Mouse (Mus musculus) heart, embryonic 16.5 days (tissue): ENCODE measurements around the gene Mrps21. TPM values are rescaled to one million over a fixed set of nuclear protein-coding genes. Genes with fewer than 3 reads are reported as not detected.
"Not testable (repeated sequence)": the region's sequence is repeated elsewhere in the genome, so short reads cannot be mapped to it uniquely, and the experiment has no call there.

ENCODE experiments used
- ATAC-seq: fragments of 200-750 bp; cut with Nextera tagmentation; replicated peaks from 2 replicates; pipeline ENCODE4 v1.8.0; 2017; ENCODE audit warnings: moderate number of reproducible peaks; ENCODE audit not compliant: insufficient read depth, low FRiP score; ENCODE audit errors: extremely low read depth
- H3K27ac ChIP-seq: fragments of 300-500 bp; sonication (generic); 2 replicates; pipeline ENCODE4 v1.5.1; 2014; ENCODE audit warnings: mild to moderate bottlenecking, low read length, control low read depth, moderate library complexity
- H3K27me3 ChIP-seq: fragments of 300-500 bp; sonication (generic); 2 replicates; pipeline ENCODE4 v1.6.1; 2014; ENCODE audit warnings: low read length, mixed read lengths; ENCODE audit not compliant: control insufficient read depth, insufficient read depth
- H3K36me3 ChIP-seq: fragments of 300-500 bp; sonication (generic); 2 replicates; pipeline ENCODE4 v1.6.1; 2014; ENCODE audit not compliant: control insufficient read depth, insufficient read depth
- H3K4me1 ChIP-seq: fragments of 300-500 bp; sonication (generic); 2 replicates; pipeline ENCODE4 v1.6.1; 2014; ENCODE audit warnings: low read length, mixed read lengths; ENCODE audit not compliant: control insufficient read depth, insufficient read depth
- H3K4me2 ChIP-seq: fragments of 300-500 bp; sonication (generic); 2 replicates; pipeline ENCODE4 v1.6.1; 2014; ENCODE audit warnings: low read depth, mild to moderate bottlenecking, control low read depth, low read length
- H3K4me3 ChIP-seq: fragments of 300-500 bp; sonication (generic); 2 replicates; pipeline ENCODE4 v1.5.1; 2014; ENCODE audit warnings: mild to moderate bottlenecking, control low read depth, low read length
- H3K9ac ChIP-seq: fragments of 300-500 bp; sonication (generic); 2 replicates; pipeline ENCODE4 v1.6.1; 2014; ENCODE audit warnings: low read length, control low read depth
- H3K9me3 ChIP-seq: fragments of 300-500 bp; sonication (generic); replicated peaks from 2 replicates; pipeline ENCODE4 v1.6.1; 2016; ENCODE audit warnings: low read length; ENCODE audit not compliant: control insufficient read depth
- WGBS: fragments of 180-500 bp; shearing (Covaris S2); extraction: QIAGEN DNeasy Blood & Tissue Kit; methylation state at CpG from one replicate; pipeline ENCODE4 v1.1.7; 2014; 5-methylcytosine and 5-hydroxymethylcytosine counted together
- polyA plus RNA-seq: library from polyadenylated mRNA; unstranded; fragments of >200 nt; fragmentation: Nextera tagmentation; extraction: Ambion mirVana; gene quantifications from 2 replicates; pipeline ENCODE4 v1.2.1, GENCODE M21; 2015

The Mrps21 gene
- 356 and 374 TPM in 2 replicates for polyA plus RNA-seq

DNA sequence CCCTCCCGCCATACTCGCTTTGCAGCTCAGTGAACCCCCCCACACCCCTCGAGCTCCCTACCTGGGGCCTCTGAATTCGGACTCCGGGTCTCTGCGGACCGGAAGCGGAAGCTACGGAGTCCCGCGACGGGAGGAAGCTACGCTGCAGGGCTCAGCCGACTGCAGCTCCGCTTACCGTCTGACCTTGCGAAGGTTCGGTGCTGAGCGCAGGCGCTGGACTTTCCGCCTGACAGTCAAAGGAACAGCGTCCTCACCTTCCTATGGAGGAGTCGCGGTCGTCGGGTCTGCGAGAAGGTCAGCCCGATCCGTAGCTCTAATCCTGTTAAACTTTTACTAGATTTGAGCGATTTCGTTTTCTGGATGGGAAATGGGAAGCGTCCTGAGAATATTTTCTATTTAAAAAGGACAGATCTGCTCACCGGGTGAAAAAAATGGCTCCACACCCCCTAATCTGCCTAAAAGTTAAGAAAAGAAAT, at the start of gene Mrps21:
Mrps21 (minus strand) TSS at position 128 of the 476 bp plus-strand sequence.
- peak within 1 kb of the TSS; percentile 86 for H3K4me3 ChIP-seq
- H3K36me3 ChIP-seq: peaks cover 18% of the 10 kb centered on the region
- peak; percentile 93 for ATAC-seq
- H3K27ac ChIP-seq: peak within 1 kb of the TSS; percentile 95
- H3K4me1 ChIP-seq: peaks cover 10% of the 10 kb centered on the region
- peak within 1 kb of the TSS; percentile 87 for H3K9ac ChIP-seq
- no peaks in the 10 kb centered on the region for H3K27me3 ChIP-seq
- H3K4me2 ChIP-seq: peak within 1 kb of the TSS; percentile 72
- WGBS: under 1% methylated on average over 33 of the region's 33 CpGs
- no peaks in the 10 kb centered on the region for H3K9me3 ChIP-seq

- H3K9me3 ChIP-seq, H3K4me3 ChIP-seq, H3K4me1 ChIP-seq, H3K27ac ChIP-seq, H3K36me3 ChIP-seq, ATAC-seq, H3K9ac ChIP-seq, H3K27me3 ChIP-seq, H3K4me2 ChIP-seq: not testable (repeated sequence)
- 49% methylated on average over 2 of the region's 2 CpGs for WGBS
These were observed 49.2 kb upstream of the Mrps21 start for GRCm38 (mm10) chr3:95920532-95920931.

GRCm38 (mm10) chr3:95916760-95917159, 45.4 kb upstream of the Mrps21 start:
- no peak overlapping the region for H3K4me3 ChIP-seq
- 62% methylated on average over 7 of the region's 7 CpGs for WGBS
- no peak for ATAC-seq
- H3K36me3 ChIP-seq: no peaks in the 10 kb centered on the region
- H3K4me2 ChIP-seq: no peak overlapping the region
- H3K27ac ChIP-seq: no peak overlapping the region
- H3K9ac ChIP-seq: no peak overlapping the region
- no peaks in the 10 kb centered on the region for H3K9me3 ChIP-seq
- H3K4me1 ChIP-seq: no peaks in the 10 kb centered on the region
- H3K27me3 ChIP-seq: no peaks in the 10 kb centered on the region

DNA sequence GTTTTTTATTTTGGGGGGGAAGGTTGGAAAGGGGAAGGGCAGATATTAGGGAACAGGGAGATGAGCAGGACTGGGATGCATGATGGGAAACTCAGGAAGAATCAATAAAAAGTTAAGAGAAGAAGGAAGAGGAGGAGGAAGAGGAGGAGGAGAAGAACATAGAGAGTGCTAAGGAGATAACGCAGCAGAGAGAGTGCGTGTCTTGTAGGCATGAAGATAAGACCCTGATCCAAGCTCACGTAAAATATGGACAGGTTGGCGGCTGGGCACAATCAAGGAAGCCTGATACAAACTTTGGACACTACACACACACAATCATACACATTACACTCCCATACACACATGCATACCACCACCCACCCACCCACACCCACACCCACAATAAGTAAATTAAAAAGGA, 43.4 kb upstream of the Mrps21 start:
- Histone ChIP-seq H3K4me3 (no peak overlapping the region), H3K9me3 (no peaks in the 10 kb centered on the region), H3K36me3 (no peaks in the 10 kb centered on the region), H3K4me2 (no peak overlapping the region), H3K4me1 (no peaks in the 10 kb centered on the region), H3K9ac (no peak overlapping the region), H3K27ac (no peak overlapping the region), H3K27me3 (no peaks in the 10 kb centered on the region)
- WGBS: 61% methylated on average over 4 of the region's 4 CpGs
- ATAC-seq: no peak

- Histone ChIP-seq H3K9ac (no peak overlapping the region), H3K27ac (no peak overlapping the region), H3K4me3 (no peak overlapping the region), H3K4me2 (no peak overlapping the region), H3K4me1 (peaks cover 28% of the 10 kb centered on the region), H3K9me3 (no peaks in the 10 kb centered on the region), H3K27me3 (no peaks in the 10 kb centered on the region), H3K36me3 (no peaks in the 10 kb centered on the region)
- WGBS: 42% methylated on average over 4 of the region's 4 CpGs
- ATAC-seq: no peak
These were observed 36.3 kb upstream of the Mrps21 start for GRCm38 (mm10) chr3:95907613-95908012.

DNA sequence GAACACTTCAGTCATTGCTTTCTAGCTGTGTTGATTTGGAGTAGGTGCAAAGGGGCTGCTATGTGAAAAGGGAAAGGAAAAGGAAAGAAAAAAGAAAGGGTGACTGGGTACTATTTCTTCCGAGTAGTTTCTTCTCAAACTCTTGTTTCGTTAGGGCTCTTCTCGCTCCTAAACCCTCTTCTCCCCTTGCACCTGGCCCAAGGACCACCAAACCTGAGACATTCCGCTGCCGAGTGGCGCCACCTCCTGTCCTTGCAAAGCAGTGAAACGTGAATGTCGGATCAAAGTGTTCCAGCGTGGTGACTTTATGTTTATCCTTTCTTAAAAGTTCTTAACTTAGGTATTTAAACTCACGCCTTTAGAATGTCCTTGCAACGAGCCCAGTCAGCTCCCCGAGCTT, 35.5 kb upstream of the Mrps21 start:
- Histone ChIP-seq H3K4me1 (peaks cover 35% of the 10 kb centered on the region), H3K27me3 (no peaks in the 10 kb centered on the region), H3K36me3 (no peaks in the 10 kb centered on the region), H3K9ac (peak overlapping the region; percentile 23; the same call in 1 of the 2 replicates), H3K4me3 (peak overlapping the region; percentile 58), H3K9me3 (no peaks in the 10 kb centered on the region), H3K4me2 (peak overlapping the region; percentile 80), H3K27ac (no peak overlapping the region)
- 0% methylated on average over 12 of the region's 12 CpGs for WGBS
- ATAC-seq: no peak

DNA sequence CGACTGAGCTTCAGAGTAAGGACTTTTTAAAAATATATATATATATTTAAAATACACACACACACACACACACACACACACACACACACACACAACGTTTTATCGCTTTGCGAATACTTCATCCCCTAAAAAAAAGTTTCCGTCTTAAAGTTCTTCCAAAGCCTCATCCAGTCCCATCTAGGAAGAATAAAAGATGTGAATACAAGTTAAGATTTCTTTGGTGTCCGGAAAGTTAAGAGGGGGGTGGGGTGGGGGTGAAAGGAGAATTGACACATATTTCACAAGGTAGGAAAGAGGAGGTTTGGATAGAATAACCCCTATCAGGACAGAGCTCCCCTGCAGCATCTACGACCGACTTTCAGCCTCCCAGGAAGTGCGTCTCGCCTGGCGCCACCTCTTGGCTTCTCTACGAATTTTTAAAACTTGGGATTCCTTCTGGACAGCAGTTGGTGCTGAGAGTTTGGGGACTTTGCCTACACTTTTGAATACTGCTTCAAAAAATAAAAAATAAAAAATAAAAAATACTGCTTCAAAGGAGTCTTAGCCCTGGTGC, 34.7 kb upstream of the Mrps21 start:
- Histone ChIP-seq H3K36me3 (no peaks in the 10 kb centered on the region), H3K9me3 (no peaks in the 10 kb centered on the region), H3K27ac (peak overlapping the region; percentile 86; the same call in 1 of the 2 replicates), H3K9ac (peak overlapping the region; percentile 80), H3K4me1 (peaks cover 40% of the 10 kb centered on the region), H3K4me2 (peak overlapping the region; percentile 80), H3K27me3 (no peaks in the 10 kb centered on the region), H3K4me3 (peak overlapping the region; percentile 58)
- WGBS: under 1% methylated on average over 12 of the region's 12 CpGs
- no peak for ATAC-seq

GRCm38 (mm10) chr3:95905146-95905939, 34.0 kb upstream of the Mrps21 start:
- Histone ChIP-seq H3K27me3 (no peaks in the 10 kb centered on the region), H3K4me2 (peak overlapping the region; percentile 80), H3K9ac (peak overlapping the region; percentile 80), H3K4me1 (peaks cover 40% of the 10 kb centered on the region), H3K9me3 (no peaks in the 10 kb centered on the region), H3K36me3 (no peaks in the 10 kb centered on the region), H3K4me3 (peak overlapping the region; percentile 58), H3K27ac (peak overlapping the region; percentile 86)
- ATAC-seq: peak; percentile 47
- under 1% methylated on average over 18 of the region's 18 CpGs for WGBS

DNA sequence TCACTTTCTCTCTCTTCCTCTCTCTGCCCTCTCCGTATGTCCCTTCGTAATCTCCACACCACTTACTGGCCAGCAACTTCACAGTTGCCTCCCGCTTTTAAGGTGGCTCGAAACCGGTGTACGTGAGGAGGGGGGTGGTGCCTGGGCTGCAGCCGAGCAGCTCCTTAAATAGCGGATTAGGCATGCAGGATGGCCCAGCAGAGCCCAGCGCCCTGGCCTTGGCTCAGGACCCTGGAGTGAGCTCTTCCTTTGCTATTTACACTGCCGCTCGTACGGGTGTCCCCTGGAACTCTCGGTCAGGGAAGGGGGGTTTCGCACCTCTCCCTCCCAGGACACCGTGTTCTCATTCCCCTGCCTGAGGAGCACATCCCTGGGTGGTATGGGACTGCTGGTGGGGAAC, 33.2 kb upstream of the Mrps21 start, which contains the start of gene Car14:
Car14 (minus strand) TSS at position 124 of the 400 bp plus-strand sequence.
- peak within 1 kb of the TSS; percentile 80 for H3K4me2 ChIP-seq
- WGBS: 3% methylated on average over 15 of the region's 15 CpGs
- H3K4me3 ChIP-seq: peak within 1 kb of the TSS; percentile 58
- ATAC-seq: peak; percentile 74
- H3K27ac ChIP-seq: peak within 1 kb of the TSS; percentile 86
- H3K9me3 ChIP-seq: no peaks in the 10 kb centered on the region
- H3K36me3 ChIP-seq: no peaks in the 10 kb centered on the region
- H3K4me1 ChIP-seq: peaks cover 40% of the 10 kb centered on the region
- peak within 1 kb of the TSS; percentile 80 for H3K9ac ChIP-seq
- no peaks in the 10 kb centered on the region for H3K27me3 ChIP-seq
